ENCODE assay signal across 8 mouse cellular contexts in the genomic region with DNA sequence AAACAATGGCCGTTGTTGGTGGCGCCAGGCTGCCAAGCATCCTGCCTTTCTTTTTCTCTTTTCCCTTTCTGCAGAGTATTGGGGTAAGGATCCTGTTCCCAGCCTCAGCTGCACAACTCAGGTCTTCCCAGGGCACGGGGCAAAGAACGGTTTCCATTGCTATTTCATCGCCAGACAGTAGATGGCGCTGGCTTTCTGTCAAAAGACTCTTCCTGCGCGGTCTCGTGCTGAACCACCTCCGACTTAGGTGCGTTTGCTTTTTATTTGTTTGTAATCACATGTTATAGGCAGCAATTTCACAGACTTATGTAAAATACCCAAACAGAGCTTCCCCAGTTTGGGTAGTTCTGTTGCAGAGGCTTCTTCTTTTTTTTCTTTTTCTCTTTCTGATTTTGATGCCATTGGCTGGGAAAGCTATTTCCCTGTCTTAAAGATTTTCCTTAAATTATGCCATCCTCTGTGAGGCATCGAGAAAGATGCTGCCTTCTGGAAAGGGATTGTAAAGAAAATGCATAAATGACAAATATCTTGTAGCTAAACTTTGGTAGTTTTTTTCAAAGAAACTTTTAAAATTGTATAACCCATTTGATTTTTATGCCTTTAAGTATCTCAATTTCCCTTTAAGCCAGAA.
A peak's percentile ranks its signal among the peaks of the same experiment; 100 is the strongest.
DNase-seq lines count a peak whose midpoint lies in the region; ATAC-seq lines count a peak whose summit lies in the region.

No protein-coding gene starts in this region.

- peak; percentile 63 for ATAC-seq in inflammation-experienced regulatory T-cells, adult 6 months

- intact Hi-C loops in gastrocnemius, postnatal 14 days (cut with DNase I; ENCODE audit: low total_unique reads): loop anchor here (10.0 kb wide), 1 partner anchor 1534 kb away; no protein-coding TSS in a partner anchor
- intact Hi-C loops in left cerebral cortex, postnatal 14 days (cut with DNase I): loop anchor here (5.0 to 10.0 kb wide), 2 partner anchors 294 to 1536 kb away; no protein-coding TSS in a partner anchor

- peaks cover 6% of the 10 kb centered on the region; the same call in 1 of the 2 replicates for H3K27me3 ChIP-seq in midbrain, embryonic 10.5 days (ENCODE audit: low read depth, poor library complexity, severe bottlenecking)

- peak; percentile 22 to 31 for DNase-seq in urinary bladder, adult 18-20 months (ENCODE audit: low spot score in 2 of 2)
- no peak for DNase-seq in urinary bladder, adult 2 months (ENCODE audit: low spot score)
- peak; percentile 66 to 78 for DNase-seq in cerebellum, postnatal 36 days
- DNase-seq in gastrocnemius, postnatal 14 days: peak; percentile 55
- DNase-seq in left cerebral cortex, postnatal 14 days (ENCODE audit: low spot score in 2 of 2): peak; percentile 62 to 79
- DNase-seq in midbrain, embryonic 10.5 days (ENCODE audit: low spot score): peak; percentile 73
- peak; percentile 3 for DNase-seq in spleen, adult 12 weeks (ENCODE audit: low spot score)

- H3K36me3 ChIP-seq in midbrain, embryonic 10.5 days: no peaks in the 10 kb centered on the region

- H3K27ac ChIP-seq in midbrain, embryonic 10.5 days (replicated peaks): no peak overlapping the region

- no peaks in the 10 kb centered on the region; the same call in 1 of the 2 replicates for H3K4me1 ChIP-seq in midbrain, embryonic 10.5 days

- H3K9me3 ChIP-seq in midbrain, embryonic 10.5 days (replicated peaks): no peaks in the 10 kb centered on the region

- WGBS in midbrain, embryonic 10.5 days: 5% methylated on average over 12 of the region's 12 CpGs

- peak overlapping the region; percentile 26; the same call in 1 of the 2 replicates for H3K4me3 ChIP-seq in midbrain, embryonic 10.5 days
